Comparison of ENCODE assay signal across 8 mouse cellular contexts in genomic region chr2:167543121-167544003, GRCm38 (mm10). TPM values are rescaled to one million over a fixed set of nuclear protein-coding genes. Genes with fewer than 3 reads are reported as not detected.
DNase-seq lines count a peak whose midpoint lies in the region; ATAC-seq and TF ChIP-seq lines count a peak whose summit lies in the region.

No protein-coding gene starts in this region.

- no peaks in the 10 kb centered on the region for H3K9me3 ChIP-seq in stomach, postnatal 0 days (ENCODE audit: control insufficient read depth, low read length)

- H3K36me3 ChIP-seq in stomach, postnatal 0 days (ENCODE audit: control insufficient read depth, insufficient read depth, low read length), result no peaks in the 10 kb centered on the region

- H3K27ac ChIP-seq in stomach, postnatal 0 days (replicated peaks), result peak overlapping the region; percentile 91

- H3K4me2 ChIP-seq in stomach, postnatal 0 days (replicated peaks; ENCODE audit: low read depth), result 0 out of 2 replicates have a peak overlapping the region, but pooled peaks have one; percentile 14

- peak overlapping the region; percentile 31; the same call in 1 of the 2 replicates for H3K9ac ChIP-seq in stomach, postnatal 0 days (ENCODE audit: low read length)

- H3K27me3 ChIP-seq in stomach, postnatal 0 days (ENCODE audit: control insufficient read depth, insufficient read depth, low read length), result no peaks in the 10 kb centered on the region

- peak; percentile 9; the same call in 1 of the 2 replicates for ATAC-seq in stomach, postnatal 0 days (ENCODE audit: low FRiP score, low TSS enrichment)

- no peak overlapping the region for H3K4me3 ChIP-seq in stomach, postnatal 0 days (ENCODE audit: low read depth, low read length)

- TF ChIP-seq EP300 in stomach, postnatal 0 days (optimal IDR thresholded peaks at IDR 0.05), result no peak

- 27% methylated on average over 16 of the region's 16 CpGs for WGBS in stomach, postnatal 0 days

- peaks cover 5% of the 10 kb centered on the region for H3K4me1 ChIP-seq in stomach, postnatal 0 days (replicated peaks; ENCODE audit: control insufficient read depth, insufficient read depth)

- TF ChIP-seq CTCF in stomach, postnatal 0 days (IDR thresholded peaks at IDR 0.05; ENCODE audit: low read depth), result no peak

- DNase-seq in urinary bladder, postnatal 4 days (ENCODE audit: low spot score in 2 of 2), result peak; percentile 56 to 60
- DNase-seq in urinary bladder, postnatal 36 days (ENCODE audit: low spot score in 2 of 2), result no peak
- peak; percentile 67 to 77 for DNase-seq in heart, adult 18-20 months
- DNase-seq in kidney, adult 11 months, result peak; percentile 59
- DNase-seq in lung, adult 18-20 months, result peak; percentile 71 to 76
- no peak for DNase-seq in stomach, postnatal 0 days (ENCODE audit: low spot score)
- no peak for DNase-seq in right cerebral cortex, postnatal 36 days (ENCODE audit: low spot score in 2 of 2)
- DNase-seq in spleen, adult 12 weeks (ENCODE audit: low spot score), result no peak

RNA-seq across cellular contexts. Expression of gene Snai1, which starts 5.4 kb away (rescaled TPM):
- total RNA-seq in heart, adult 18-20 months (2021), result 1 to 10 TPM; 1.2 to 2.1 TPM
- 6.9 and 8.3 TPM in 2 replicates for polyA plus RNA-seq in stomach, postnatal 0 days (2015; fragmentation: Nextera tagmentation; extraction: Ambion mirVana)

RNA-seq across cellular contexts. Expression of gene Spata2, which starts 50.7 kb away (rescaled TPM):
- total RNA-seq in heart, adult 18-20 months (2021), result 10 to 100 TPM; 13.1 to 16.4 TPM
- polyA plus RNA-seq in stomach, postnatal 0 days (2015; fragmentation: Nextera tagmentation; extraction: Ambion mirVana), result 9.4 and 11.3 TPM in 2 replicates

RNA-seq across cellular contexts. Expression of gene Rnf114, which starts 50.9 kb away (rescaled TPM):
- 10 to 100 TPM; 72.0 to 72.3 TPM for total RNA-seq in heart, adult 18-20 months (2021)
- 44.6 and 47.6 TPM in 2 replicates for polyA plus RNA-seq in stomach, postnatal 0 days (2015; fragmentation: Nextera tagmentation; extraction: Ambion mirVana)

Comparison
In these comparisons a context has a peak if more than half of its experiments do, and no peak if none do; other contexts are left out.
1. DNase-seq: peak in urinary bladder, postnatal 4 days (2 of 2), heart, adult 18-20 months (2 of 2), kidney, adult 11 months (single experiment) and lung, adult 18-20 months (2 of 2); none in urinary bladder, postnatal 36 days (0 of 2), stomach, postnatal 0 days (single experiment), right cerebral cortex, postnatal 36 days (0 of 2) and spleen, adult 12 weeks (single experiment).